Mouse (Mus musculus): ENCODE results near the gene Gm20481. TPM values are rescaled to one million over a fixed set of nuclear protein-coding genes. Genes with fewer than 3 reads are reported as not detected.

Gm20481 gene
- total RNA-seq, 2 experiments from 2014 or later = not detected

DNA sequence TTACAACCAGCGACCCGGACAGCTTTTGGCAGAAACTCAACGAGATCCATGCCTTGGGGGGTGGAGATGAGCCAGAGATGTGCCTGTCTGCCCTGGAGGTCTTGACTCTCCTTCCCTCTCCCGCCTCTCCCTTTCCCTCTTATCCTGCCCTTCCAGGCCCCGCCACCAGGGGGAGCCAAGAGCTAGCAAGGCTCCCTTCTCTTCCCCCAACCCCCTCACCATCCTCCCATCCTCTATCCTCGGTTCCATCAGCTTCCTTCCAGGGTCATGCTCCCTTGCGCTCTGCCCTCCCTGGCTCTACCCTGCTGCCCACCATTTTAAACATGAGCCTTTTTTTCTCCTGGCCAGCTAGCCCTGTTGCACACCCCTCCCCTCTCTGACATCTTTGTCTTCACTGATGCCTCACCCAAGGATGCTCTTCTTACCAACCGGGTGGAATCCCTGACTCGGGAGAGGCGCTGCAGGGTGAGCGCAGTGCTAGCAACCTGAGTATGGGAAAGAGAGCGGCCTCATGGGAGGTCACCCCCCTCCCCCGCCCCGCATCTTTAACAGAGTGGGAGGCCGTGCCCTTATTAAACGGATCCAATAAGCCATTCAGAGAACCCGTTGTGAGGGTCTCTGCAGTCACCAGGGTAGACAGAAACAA, 51.6 kb downstream of the Gm20481 start:
- intact Hi-C loops (cut with DNase I) = loop anchor here (1.0 to 5.0 kb wide), 2 partner anchors 66 to 84 kb away; partner anchors contain the start of genes Abhd16a and Ly6g6f
- DNase-seq = peak; percentile 84 to 90

Other genes starting within 250 kb of the Gm20481 start
- gene C4b, start 226.0 kb upstream of the Gm20481 start, total RNA-seq (2021) = 1 to 10 TPM; 3.6 to 6.3 TPM
- gene Cyp21a1, start 165.4 kb upstream of the Gm20481 start, total RNA-seq (2021) = not detected
- gene Stk19, start 133.0 kb upstream of the Gm20481 start, total RNA-seq (2021) = 1 to 10 TPM; 5.8 to 8.7 TPM
- 1 to 10 TPM; 6.5 to 9.1 TPM for gene Dxo, start 132.9 kb upstream of the Gm20481 start, total RNA-seq (2021)
- gene Skiv2l, start 119.7 kb upstream of the Gm20481 start, total RNA-seq (2021) = 10 to 100 TPM; 17.0 to 20.0 TPM
- gene Nelfe, start 119.5 kb upstream of the Gm20481 start, total RNA-seq (2021) = 1 to 10 TPM; 8.8 to 9.0 TPM
- 1 to 10 TPM; 1.5 to 3.4 TPM for gene Cfb, start 107.4 kb upstream of the Gm20481 start, total RNA-seq (2021)
- gene Zbtb12, start 90.4 kb upstream of the Gm20481 start, total RNA-seq (2021) = 1 to 10 TPM; 4.6 to 5.7 TPM
- gene Gm20547, start 87.9 kb upstream of the Gm20481 start, total RNA-seq (2021) = under 1 TPM in 1 of 2 experiments, not detected in 1; 0.20 TPM
- 1 to 10 TPM; 1.4 to 1.5 TPM for gene C2, start 71.6 kb upstream of the Gm20481 start, total RNA-seq (2021)
- gene Ehmt2, start 71.4 kb upstream of the Gm20481 start, total RNA-seq (2021) = 10 to 100 TPM; 24.7 to 28.2 TPM
- gene Slc44a4, start 55.4 kb upstream of the Gm20481 start, total RNA-seq (2021) = under 1 TPM in 1 of 2 experiments, not detected in 1; 0.17 TPM
- 1 to 10 TPM; 8.0 to 8.5 TPM for gene Neu1, start 38.7 kb upstream of the Gm20481 start, total RNA-seq (2021)
- gene Hspa1b, start 10.7 kb upstream of the Gm20481 start, total RNA-seq (2021) = 1 to 10 TPM; 4.6 to 6.1 TPM
- gene Hspa1a, start 2.2 kb downstream of the Gm20481 start, total RNA-seq (2021) = 10 to 100 TPM in 1 of 2 experiments, 1 to 10 TPM in 1; 8.8 to 10.1 TPM
- 10 to 100 TPM; 18.6 to 23.2 TPM for gene Hspa1l, start 2.8 kb downstream of the Gm20481 start, total RNA-seq (2021)
- 10 to 100 TPM; 13.1 to 15.3 TPM for gene Lsm2, start 11.9 kb downstream of the Gm20481 start, total RNA-seq (2021)
- gene Vars, start 31.1 kb downstream of the Gm20481 start, total RNA-seq (2021) = 10 to 100 TPM; 29.3 to 31.8 TPM
- gene Vwa7, start 46.7 kb downstream of the Gm20481 start, total RNA-seq (2021) = 10 to 100 TPM; 11.3 to 12.8 TPM
- not detected for gene Sapcd1, start 58.1 kb downstream of the Gm20481 start, total RNA-seq (2021)
- under 1 TPM; 0.20 to 0.35 TPM for gene Msh5, start 76.8 kb downstream of the Gm20481 start, total RNA-seq (2021)
- 10 to 100 TPM; 10.9 to 12.0 TPM for gene Clic1, start 80.1 kb downstream of the Gm20481 start, total RNA-seq (2021)
- gene Ddah2, start 89.1 kb downstream of the Gm20481 start, total RNA-seq (2021) = 1 to 10 TPM; 8.4 to 8.9 TPM
- not detected for gene Ly6g6c, start 95.5 kb downstream of the Gm20481 start, total RNA-seq (2021)
- gene Mpig6b, start 96.3 kb downstream of the Gm20481 start, total RNA-seq (2021) = not detected
- not detected for gene Ly6g6e, start 107.0 kb downstream of the Gm20481 start, total RNA-seq (2021)
- gene Ly6g6d, start 108.2 kb downstream of the Gm20481 start, total RNA-seq (2021) = 1 to 10 TPM in 1 of 2 experiments, not detected in 1; 1.8 TPM
- gene Ly6g6f, start 115.7 kb downstream of the Gm20481 start, total RNA-seq (2021) = not detected
- 10 to 100 TPM; 67.7 to 73.9 TPM for gene Abhd16a, start 119.4 kb downstream of the Gm20481 start, total RNA-seq (2021)
- not detected for gene Ly6g5c, start 138.4 kb downstream of the Gm20481 start, total RNA-seq (2021)
- not detected for gene Ly6g5b, start 145.5 kb downstream of the Gm20481 start, total RNA-seq (2021)
- 1 to 10 TPM; 6.0 to 7.8 TPM for gene Gpank1, start 151.5 kb downstream of the Gm20481 start, total RNA-seq (2021)
- 100 to 1,000 TPM; 145 to 170 TPM for gene Csnk2b, start 152.1 kb downstream of the Gm20481 start, total RNA-seq (2021)
- gene D17H6S53E, start 156.5 kb downstream of the Gm20481 start, total RNA-seq (2021) = 10 to 100 TPM; 13.0 to 17.0 TPM
- gene Apom, start 162.1 kb downstream of the Gm20481 start, total RNA-seq (2021) = not detected
- gene Bag6, start 165.3 kb downstream of the Gm20481 start, total RNA-seq (2021) = 100 to 1,000 TPM; 191 to 208 TPM
- 10 to 100 TPM; 88.4 to 93.0 TPM for gene Prrc2a, start 195.0 kb downstream of the Gm20481 start, total RNA-seq (2021)
- gene Aif1, start 206.2 kb downstream of the Gm20481 start, total RNA-seq (2021) = under 1 TPM in 1 of 2 experiments, not detected in 1; 0.47 TPM
- 1 to 10 TPM in 1 of 2 experiments, under 1 TPM in 1; 0.74 to 1.5 TPM for gene Lst1, start 218.5 kb downstream of the Gm20481 start, total RNA-seq (2021)
- gene Ltb, start 224.5 kb downstream of the Gm20481 start, total RNA-seq (2021) = under 1 TPM in 1 of 2 experiments, not detected in 1; 0.46 TPM
- under 1 TPM in 1 of 2 experiments, not detected in 1; 0.46 TPM for gene Tnf, start 232.1 kb downstream of the Gm20481 start, total RNA-seq (2021)
- gene Lta, start 235.4 kb downstream of the Gm20481 start, total RNA-seq (2021) = under 1 TPM; 0.36 to 0.62 TPM

All from gastrocnemius, postnatal 36 days (tissue).